Mouse (Mus musculus) layer of hippocampus, adult 9-10 months (tissue): ENCODE results near the gene Olfr503.
"Not testable (repeated sequence)": the region's sequence is repeated elsewhere in the genome, so short reads cannot be mapped to it uniquely, and the experiment has no call there.

Experiments
- DNase-seq: peaks from one replicate; pipeline ENCODE4 v3.0.0; 2022; ENCODE audit warnings: low spot score

The Olfr503 gene

DNA sequence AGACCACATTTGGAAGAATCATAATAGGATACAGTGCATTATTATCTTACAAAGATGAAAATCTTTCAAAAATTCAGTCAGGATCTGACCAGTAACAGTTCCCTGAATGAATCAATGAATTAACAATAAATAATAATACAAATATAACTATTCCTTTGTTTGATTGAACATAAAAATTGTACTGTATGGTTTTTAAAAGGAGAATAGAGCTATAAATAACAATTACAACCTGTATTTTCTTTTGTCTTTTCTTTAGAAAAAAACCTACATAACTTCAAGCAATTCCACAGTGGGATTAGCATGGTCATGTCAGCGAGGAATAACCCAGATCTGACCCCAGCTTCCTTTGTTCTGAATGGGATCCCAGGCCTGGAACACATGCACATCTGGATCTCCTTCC, at the start of gene Olfr503:
Olfr503 (plus strand) TSS at position 301 of the 400 bp plus-strand sequence.
- not testable (repeated sequence) for DNase-seq

DNA sequence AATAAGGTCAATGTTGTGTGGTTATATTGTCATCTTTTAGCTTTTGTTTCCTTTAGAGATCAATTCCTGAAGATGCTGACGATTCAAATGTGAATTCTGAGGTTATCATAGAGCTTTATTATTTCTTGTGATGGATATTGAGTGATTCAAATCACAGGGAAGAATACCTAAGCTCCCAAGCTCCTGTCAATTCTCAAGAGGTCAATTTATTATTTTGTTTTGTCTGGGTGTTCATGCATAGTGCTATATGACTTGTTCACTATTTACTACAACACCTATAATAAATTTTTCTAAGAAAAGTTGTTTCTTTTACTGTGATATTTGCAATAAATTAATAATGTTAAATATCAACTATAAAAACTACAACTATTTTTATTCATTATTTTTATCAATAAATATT, 19.4 kb upstream of the Olfr503 start, which contains the start of gene Olfr502:
Olfr502 (minus strand) TSS at position 101 of the 400 bp plus-strand sequence.
- DNase-seq, result no peak

DNA sequence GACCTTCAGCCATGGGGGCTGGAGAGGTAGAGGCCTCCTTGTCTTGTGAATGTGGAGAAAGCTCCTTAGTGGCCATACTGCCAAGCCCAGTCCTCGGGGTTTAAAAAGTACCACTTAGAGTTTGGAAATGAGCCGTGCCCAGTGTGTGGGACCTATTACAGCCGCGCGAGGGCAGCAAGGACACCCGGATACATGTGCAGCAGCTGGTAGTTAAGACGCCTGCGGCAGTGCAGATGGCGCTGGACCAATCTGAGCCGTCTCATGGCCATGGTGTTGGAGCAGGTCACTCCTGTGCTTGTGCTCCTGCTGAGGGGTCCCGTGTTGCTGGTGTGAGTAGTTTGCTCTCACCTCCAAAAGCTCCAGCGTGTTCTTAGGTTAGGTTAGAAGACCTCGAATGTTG, 1.9 kb upstream of the Olfr503 start:
- no peak for DNase-seq

DNA sequence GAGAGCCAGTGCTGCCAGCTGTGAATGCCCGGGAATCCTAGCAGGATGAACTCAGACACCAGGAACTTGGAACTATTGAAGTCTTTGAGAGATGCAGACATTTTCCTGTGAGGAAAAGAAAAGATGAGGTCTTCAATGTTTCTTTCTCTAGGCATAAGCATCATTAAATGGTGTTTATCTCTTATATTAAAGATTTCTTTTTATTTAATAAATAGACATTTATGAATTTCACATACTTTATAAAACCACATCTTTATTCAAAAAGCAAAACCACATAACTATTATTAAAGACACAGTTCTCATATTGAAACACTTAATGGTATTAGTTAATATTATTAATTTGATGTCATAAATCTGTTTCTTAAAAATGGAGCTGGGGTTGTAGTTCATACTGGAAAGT, 21.4 kb downstream of the Olfr503 start, which contains the start of gene Olfr504:
Olfr504 (minus strand) TSS at position 101 of the 400 bp plus-strand sequence.
- DNase-seq, result no peak

DNA sequence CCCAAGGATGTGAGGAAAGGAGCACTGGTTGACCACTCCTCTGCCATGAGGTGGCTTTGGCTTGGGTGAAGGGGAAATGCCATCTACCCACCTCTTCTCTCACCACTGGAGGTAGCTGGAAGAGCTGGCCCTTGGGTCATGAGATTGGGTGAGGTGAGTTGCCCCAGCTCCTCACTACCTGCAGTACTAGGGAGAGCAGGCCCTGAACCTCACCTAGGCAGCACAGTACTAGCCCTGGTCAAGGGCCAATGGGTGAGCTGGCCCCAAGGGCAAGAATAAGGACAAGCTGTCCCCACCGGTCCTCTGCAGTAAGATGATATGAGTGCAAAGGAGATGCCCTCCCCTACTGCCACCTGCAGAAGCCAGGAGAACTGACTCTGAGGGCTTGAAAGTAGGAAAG, 45.5 kb downstream of the Olfr503 start:
- DNase-seq, result no peak
